Mouse (Mus musculus) ES-E14 (cell line): ENCODE data around the gene Pik3ip1. TPM values are rescaled to one million over a fixed set of nuclear protein-coding genes. Genes with fewer than 3 reads are reported as not detected.

Experiments
- DNase-seq: peaks from one replicate; pipeline ENCODE4 v3.0.0-alpha.2; 2013; ENCODE audit warnings: low read depth, low spot score
- H3K27ac ChIP-seq: 2 replicates; pipeline ENCODE4 v1.5.1; 2012; ENCODE audit warnings: low read depth, mild to moderate bottlenecking, low read length, moderate library complexity, mixed read lengths; ENCODE audit not compliant: poor library complexity, insufficient read depth, severe bottlenecking
- H3K36me3 ChIP-seq: 2 replicates; pipeline ENCODE4 v1.6.1; 2012; ENCODE audit warnings: mild to moderate bottlenecking, low read length, moderate library complexity, mixed read lengths; ENCODE audit not compliant: control insufficient read depth, poor library complexity, insufficient read depth, severe bottlenecking
- H3K4me1 ChIP-seq, 2 experiments: fragments of 150-350 bp in 1 of 2; sonication (generic) in 1 of 2; 2 replicates each; pipeline ENCODE4 v1.6.1; 2012; ENCODE audit warnings: low read length in 2 of 2, mild to moderate bottlenecking in 1 of 2, mixed read lengths in 1 of 2; ENCODE audit not compliant: control insufficient read depth in 2 of 2, insufficient read depth in 2 of 2, poor library complexity in 1 of 2
- H3K4me3 ChIP-seq, 2 experiments: fragments of 150-350 bp in 1 of 2; sonication (generic) in 1 of 2; 2 replicates each; pipeline ENCODE4 v1.5.1; 2012; ENCODE audit warnings: low read length in 2 of 2, low read depth in 1 of 2, mild to moderate bottlenecking in 1 of 2, mixed read lengths in 1 of 2; ENCODE audit not compliant: insufficient read depth in 1 of 2, poor library complexity in 1 of 2, severe bottlenecking in 1 of 2
- H3K9ac ChIP-seq: 2 replicates; pipeline ENCODE4 v1.6.1; 2012; ENCODE audit warnings: low read depth, mild to moderate bottlenecking, low read length, mixed read lengths; ENCODE audit not compliant: poor library complexity, insufficient read depth, severe bottlenecking
- H3K9me3 ChIP-seq: fragments of 150-350 bp; sonication (generic); 2 replicates; pipeline ENCODE4 v1.6.1; 2012; ENCODE audit warnings: low read depth, mild to moderate bottlenecking, low read length; ENCODE audit not compliant: control insufficient read depth, insufficient read depth
- CHD2 ChIP-seq: IDR thresholded peaks from 2 replicates; pipeline ENCODE4 v1.6.1; 2014; ENCODE audit warnings: mild to moderate bottlenecking, low read depth, low read length, inconsistent platforms
- HCFC1 ChIP-seq: IDR thresholded peaks from 2 replicates; pipeline ENCODE4 v1.6.1; 2012; ENCODE audit warnings: low read length, inconsistent platforms, borderline replicate concordance; ENCODE audit not compliant: insufficient read depth
- MAFK ChIP-seq: IDR thresholded peaks from 2 replicates; pipeline ENCODE4 v1.6.1; 2014; ENCODE audit warnings: mild to moderate bottlenecking, low read depth, low read length, inconsistent platforms; ENCODE audit not compliant: insufficient read depth
- ZC3H11A ChIP-seq: IDR thresholded peaks from 2 replicates; pipeline ENCODE4 v1.6.1; 2012; ENCODE audit warnings: low read depth, mild to moderate bottlenecking, inconsistent platforms, low read length, borderline replicate concordance
- ZNF384 ChIP-seq: IDR thresholded peaks from 2 replicates; pipeline ENCODE4 v1.6.1; 2012; ENCODE audit warnings: low read depth, low read length, inconsistent platforms
- in situ Hi-C, 2 experiments: fragments of 600-800 bp; cut with MboI; formaldehyde crosslinking; loops; one replicate each; pipeline ENCODE4 v1.15.1; 2025; ENCODE audit warnings: low sequenced_read_pairs in 2 of 2, inconsistent platforms in 1 of 2; ENCODE audit not compliant: unreplicated experiment in 2 of 2
- total RNA-seq: library from RNA; depleted of rRNA; stranded (reverse); fragments of 300-350 nt; gene quantifications from 2 replicates; pipeline ENCODE4 v1.2.3, GENCODE M21; 2012

Pik3ip1 gene
- total RNA-seq, 1 experiment: 8.5 TPM

DNA sequence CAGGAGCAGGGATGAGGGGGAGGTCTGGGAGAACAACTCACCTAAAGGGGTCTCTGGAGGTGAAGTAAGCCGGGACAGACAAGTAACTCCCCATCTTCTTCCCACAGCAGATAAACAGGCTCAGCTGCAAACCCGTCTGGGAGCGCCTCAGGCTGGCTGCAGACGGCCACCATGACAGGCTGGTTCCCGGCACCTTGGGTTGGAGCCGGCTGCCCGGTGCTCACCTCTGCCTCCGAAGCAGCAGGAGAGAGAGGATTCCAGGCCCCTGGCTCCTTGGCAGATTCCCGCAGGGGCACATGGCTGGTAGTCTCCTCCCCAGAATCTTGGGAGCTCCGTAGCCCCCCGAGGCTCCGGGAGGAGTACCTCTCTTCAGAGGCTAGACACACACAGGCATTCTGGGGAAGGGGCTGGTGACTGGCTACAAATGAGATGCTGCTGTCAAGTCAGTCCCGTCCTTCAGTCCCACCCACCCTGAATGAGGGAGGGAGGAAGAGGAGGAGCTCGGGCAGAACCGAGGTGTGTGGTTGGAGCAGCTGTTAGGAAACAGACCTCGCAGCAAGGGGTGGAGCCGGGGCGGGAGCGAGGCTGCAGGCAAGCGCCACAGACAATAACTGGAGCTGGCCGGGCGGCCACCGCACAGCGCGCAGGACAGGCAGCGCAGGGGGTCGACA lies 40.9 kb downstream of the Pik3ip1 start:
- in situ Hi-C loops: no loop called here
- Histone ChIP-seq H3K4me3 (peak overlapping the region; percentile 61 to 74), H3K36me3 (no peaks in the 10 kb centered on the region; the same call in 1 of the 2 replicates), H3K27ac (peak overlapping the region; percentile 47; the same call in 1 of the 2 replicates), H3K9ac (peak overlapping the region; percentile 63), H3K4me1 (peaks cover 17 to 55% of the 10 kb centered on the region in 2 experiments), H3K9me3 (no peaks in the 10 kb centered on the region)
- TF ChIP-seq HCFC1: no peak
- TF ChIP-seq MAFK: no peak
- TF ChIP-seq CHD2: no peak
- TF ChIP-seq ZNF384: no peak
- no peak for TF ChIP-seq ZC3H11A
- DNase-seq: peak; percentile 86

DNA sequence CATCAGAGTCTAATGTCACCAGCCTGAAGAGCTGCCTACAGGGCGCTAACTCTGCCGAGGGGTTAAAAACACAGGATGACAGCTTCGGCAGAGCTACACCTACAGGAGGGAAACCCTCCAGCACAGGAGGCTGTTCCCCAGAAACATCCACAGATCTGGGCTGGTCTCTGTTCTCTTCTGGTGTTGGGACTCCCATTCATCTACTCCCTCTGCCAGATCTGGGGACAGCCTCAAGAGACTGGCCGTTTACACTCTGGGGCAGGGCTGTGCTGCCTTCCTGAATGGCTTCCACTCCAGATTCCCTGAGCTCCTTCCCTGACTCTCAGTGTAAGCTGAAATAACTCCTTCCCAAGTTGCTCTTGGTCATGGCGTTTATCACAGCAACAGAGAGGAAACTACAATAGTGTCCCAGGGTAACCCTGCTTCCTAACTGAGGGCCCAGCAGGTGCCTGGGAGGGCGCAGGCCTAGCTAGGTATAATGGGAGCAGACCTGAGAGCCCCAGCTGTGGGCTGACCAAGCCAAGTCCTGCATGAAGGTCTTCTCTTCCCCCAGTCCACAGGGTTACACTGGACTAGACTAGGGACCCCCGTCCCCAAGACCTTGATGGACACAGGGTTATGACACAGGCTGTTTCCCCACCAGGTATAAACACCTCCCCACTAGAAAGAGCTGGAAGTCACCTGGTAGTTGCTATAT lies 41.5 kb downstream of the Pik3ip1 start:
- Histone ChIP-seq H3K4me1 (peaks cover 17 to 53% of the 10 kb centered on the region in 2 experiments), H3K9me3 (no peaks in the 10 kb centered on the region), H3K36me3 (no peaks in the 10 kb centered on the region; the same call in 1 of the 2 replicates), H3K4me3 (peak overlapping the region; percentile 61 to 74), H3K27ac (0 out of 2 replicates have a peak overlapping the region, but pooled peaks have one; percentile 13), H3K9ac (peak overlapping the region; percentile 60)
- in situ Hi-C loops: no loop called here
- no peak for DNase-seq
- TF ChIP-seq HCFC1 (no peak), MAFK (no peak), ZNF384 (no peak), CHD2 (no peak), ZC3H11A (no peak)

DNA sequence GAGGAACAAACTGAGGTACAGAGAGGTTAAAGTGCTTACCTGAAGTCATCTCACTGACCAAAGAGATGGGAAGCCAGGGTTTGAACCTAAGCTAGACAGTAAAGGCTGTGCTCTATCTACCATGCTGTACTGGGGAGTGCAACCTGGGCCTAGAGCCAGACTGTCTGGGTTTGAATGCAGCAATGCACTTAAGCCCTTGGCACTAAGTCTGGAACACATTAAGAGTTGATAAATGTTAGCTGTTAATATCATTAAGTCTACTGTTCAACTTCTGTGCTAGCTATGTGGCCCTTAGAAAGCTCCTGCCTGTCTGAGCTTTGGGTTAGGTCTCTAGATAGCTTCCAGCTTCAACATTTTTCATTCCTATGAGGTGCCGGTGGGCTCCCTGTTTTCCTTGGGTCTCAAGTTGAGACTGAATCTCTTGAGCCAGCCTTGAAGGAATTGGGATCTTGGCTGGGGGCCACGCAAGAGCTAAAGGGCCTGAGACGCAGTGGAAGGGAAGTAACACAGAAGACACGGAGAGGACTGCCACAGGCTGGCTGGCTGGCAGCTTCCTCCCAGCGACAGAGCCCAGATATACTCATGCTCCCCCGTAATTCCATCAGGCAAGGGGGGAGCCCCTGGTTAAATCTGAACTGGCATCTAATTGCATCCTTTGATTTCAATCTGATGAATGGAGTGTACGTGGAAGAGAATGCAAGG lies 43.5 kb downstream of the Pik3ip1 start:
- Histone ChIP-seq H3K4me3 (no peak overlapping the region), H3K27ac (no peak overlapping the region), H3K9ac (no peak overlapping the region; the same call in 1 of the 2 replicates), H3K4me1 (peaks cover 9 to 37% of the 10 kb centered on the region in 2 experiments), H3K9me3 (no peaks in the 10 kb centered on the region), H3K36me3 (peaks cover 2% of the 10 kb centered on the region; the same call in 1 of the 2 replicates)
- TF ChIP-seq CHD2: no peak
- TF ChIP-seq HCFC1: no peak
- TF ChIP-seq MAFK: no peak
- TF ChIP-seq ZC3H11A: no peak
- TF ChIP-seq ZNF384: no peak
- no peak for DNase-seq
- in situ Hi-C loops: no loop called here

DNA sequence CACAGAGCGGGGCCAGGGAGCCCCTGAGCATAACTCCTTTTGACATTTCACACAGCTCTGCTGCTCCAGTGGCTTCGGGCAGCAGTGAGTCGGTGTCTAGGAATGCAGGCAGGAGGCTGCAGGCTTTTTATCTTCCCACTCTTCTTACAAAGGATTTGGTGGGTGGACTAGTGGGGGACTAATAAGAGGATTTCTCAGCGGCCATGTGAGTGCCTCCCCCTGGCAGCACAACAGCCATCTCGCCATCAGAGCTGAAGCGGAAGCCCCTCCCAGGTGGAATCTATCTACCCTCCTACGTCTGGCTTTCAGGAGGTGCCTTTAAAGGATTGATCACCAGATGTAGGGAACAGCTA lies 44.1 kb downstream of the Pik3ip1 start:
- in situ Hi-C loops: no loop called here
- Histone ChIP-seq H3K36me3 (0 out of 2 replicates have a peak, but pooled peaks cover 2% of the 10 kb centered on the region), H3K4me3 (no peak overlapping the region), H3K27ac (no peak overlapping the region), H3K9ac (no peak overlapping the region; the same call in 1 of the 2 replicates), H3K4me1 (peaks cover 4 to 31% of the 10 kb centered on the region in 2 experiments; a peak in 3 of 4 replicates), H3K9me3 (no peaks in the 10 kb centered on the region)
- no peak for DNase-seq
- TF ChIP-seq HCFC1 (no peak), ZNF384 (no peak), ZC3H11A (no peak), MAFK (no peak), CHD2 (no peak)
